Mouse (Mus musculus): Measurements from ENCODE around the gene Rslcan18. TPM values are rescaled to one million over a fixed set of nuclear protein-coding genes. Genes with fewer than 3 reads are reported as not detected.

Gene Rslcan18
- total and polyA plus RNA-seq, 2 experiments from 2014 or later, result 0.16 TPM; not detected in 1

DNA sequence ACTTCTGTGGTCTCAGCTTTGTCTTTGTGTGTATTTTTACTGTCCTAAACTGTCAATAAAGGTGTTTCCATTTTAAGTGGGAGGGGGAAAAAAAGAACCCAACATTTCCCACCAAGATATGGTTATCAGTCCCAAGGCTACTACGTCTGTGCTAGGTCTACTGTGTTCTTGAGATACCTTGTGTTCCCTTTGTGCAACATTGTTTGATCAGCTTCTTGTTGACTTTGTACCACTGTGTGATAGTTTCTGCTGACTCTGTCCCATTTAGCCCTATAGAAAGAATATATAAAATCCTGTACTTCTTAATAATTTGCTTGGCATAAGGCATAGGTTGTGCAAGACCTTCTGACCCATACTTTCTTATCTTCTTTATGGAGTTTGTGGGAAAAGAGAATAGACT is 25.9 kb downstream of the Rslcan18 start:
- Histone ChIP-seq H3K4me3 (ENCODE audit: low read depth, low read length) (no peak overlapping the region), H3K4me1 (ENCODE audit: control insufficient read depth, insufficient read depth) (no peaks in the 10 kb centered on the region), H3K9me3 (replicated peaks; ENCODE audit: control insufficient read depth, low read length) (no peaks in the 10 kb centered on the region), H3K27ac (ENCODE audit: low read depth) (no peak overlapping the region), H3K9ac (replicated peaks; ENCODE audit: low read depth, low read length) (no peak overlapping the region), H3K36me3 (replicated peaks; ENCODE audit: control insufficient read depth, insufficient read depth, low read length) (no peaks in the 10 kb centered on the region), H3K27me3 (ENCODE audit: control insufficient read depth, insufficient read depth, low read length) (no peaks in the 10 kb centered on the region), H3K4me2 (ENCODE audit: low read depth, low read length) (no peak overlapping the region)
- 67% methylated on average over 1 of the region's 1 CpGs for WGBS
- DNase-seq (ENCODE audit: low spot score) (no peak), ATAC-seq (ENCODE audit: insufficient read depth, low read depth) (no peak)
- no peak for TF ChIP-seq CTCF (IDR thresholded peaks at IDR 0.05; ENCODE audit: low read depth)
- no peak for TF ChIP-seq EP300 (IDR thresholded peaks at IDR 0.05; ENCODE audit: low read depth)

DNA sequence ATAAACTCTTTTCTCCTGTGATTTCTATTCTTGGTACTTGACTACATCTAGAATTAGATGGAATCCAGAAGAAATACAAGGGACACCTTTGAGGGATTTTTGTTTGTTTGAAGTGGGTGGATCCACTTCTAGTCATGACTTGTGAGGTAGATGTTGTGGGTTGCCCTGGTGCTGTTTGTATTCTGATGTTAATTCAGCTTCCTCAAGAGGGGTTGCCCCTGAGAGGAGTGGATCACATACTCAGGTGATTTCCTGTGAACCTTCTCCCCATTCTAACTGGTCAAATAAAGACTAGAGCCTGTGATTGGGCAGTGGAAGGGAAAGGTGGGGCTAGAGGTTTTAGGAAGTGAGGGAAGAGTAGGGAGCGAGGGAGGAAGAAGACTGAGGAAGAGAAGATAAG is 34.1 kb downstream of the Rslcan18 start:
- peak overlapping the region; percentile 86 for H3K4me2 ChIP-seq (ENCODE audit: low read depth, low read length)
- WGBS, result 63% methylated on average over 1 of the region's 1 CpGs
- H3K4me1 ChIP-seq (ENCODE audit: control insufficient read depth, insufficient read depth), result 0 out of 2 replicates have a peak, but pooled peaks cover 8% of the 10 kb centered on the region
- H3K4me3 ChIP-seq (ENCODE audit: low read depth, low read length), result peak overlapping the region; percentile 71
- H3K9me3 ChIP-seq (replicated peaks; ENCODE audit: control insufficient read depth, low read length), result no peaks in the 10 kb centered on the region
- DNase-seq (ENCODE audit: low spot score), result no peak
- ATAC-seq (ENCODE audit: insufficient read depth, low read depth), result no peak
- no peaks in the 10 kb centered on the region for H3K27me3 ChIP-seq (ENCODE audit: control insufficient read depth, insufficient read depth, low read length)
- no peak for TF ChIP-seq EP300 (IDR thresholded peaks at IDR 0.05; ENCODE audit: low read depth)
- TF ChIP-seq CTCF (IDR thresholded peaks at IDR 0.05; ENCODE audit: low read depth), result no peak
- H3K36me3 ChIP-seq (replicated peaks; ENCODE audit: control insufficient read depth, insufficient read depth, low read length), result 0 out of 2 replicates have a peak, but pooled peaks cover 5% of the 10 kb centered on the region
- peak overlapping the region; percentile 92 for H3K27ac ChIP-seq (ENCODE audit: low read depth)
- peak overlapping the region; percentile 78; the same call in 1 of the 2 replicates for H3K9ac ChIP-seq (replicated peaks; ENCODE audit: low read depth, low read length)

DNA sequence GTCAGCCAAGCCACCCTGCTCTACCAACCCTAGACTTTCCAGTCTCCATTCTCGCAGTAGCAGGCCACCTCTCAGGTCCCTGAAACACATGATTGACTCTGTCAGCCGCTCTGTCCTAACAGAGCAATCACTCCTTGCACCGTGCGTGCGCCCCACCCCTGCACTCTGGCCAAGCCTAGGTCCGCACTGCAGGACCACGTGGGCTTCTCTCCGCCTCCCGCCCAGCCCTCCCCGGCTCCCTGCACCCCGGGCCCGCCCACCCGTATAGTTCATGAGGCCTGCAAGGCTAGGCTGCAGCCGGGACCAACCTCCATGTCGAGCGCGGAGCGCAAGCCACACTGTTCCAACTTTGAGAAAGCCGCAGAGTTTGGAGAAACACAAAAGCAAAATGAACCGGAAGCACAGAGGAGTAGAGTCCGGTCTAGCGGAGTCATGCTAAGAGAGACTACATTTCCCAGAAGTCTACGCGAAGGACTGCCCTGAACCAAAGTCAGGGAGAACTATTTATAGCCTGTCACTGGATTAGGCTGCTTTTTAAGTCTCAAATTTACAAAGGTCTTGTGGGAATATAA is 34.8 kb downstream of the Rslcan18 start:
- WGBS, result under 1% methylated on average over 24 of the region's 24 CpGs
- peak overlapping the region; percentile 78 for H3K9ac ChIP-seq (replicated peaks; ENCODE audit: low read depth, low read length)
- H3K9me3 ChIP-seq (replicated peaks; ENCODE audit: control insufficient read depth, low read length), result no peaks in the 10 kb centered on the region
- H3K36me3 ChIP-seq (replicated peaks; ENCODE audit: control insufficient read depth, insufficient read depth, low read length), result 0 out of 2 replicates have a peak, but pooled peaks cover 6% of the 10 kb centered on the region
- H3K4me3 ChIP-seq (ENCODE audit: low read depth, low read length), result peak overlapping the region; percentile 71
- H3K4me1 ChIP-seq (ENCODE audit: control insufficient read depth, insufficient read depth), result 0 out of 2 replicates have a peak, but pooled peaks cover 8% of the 10 kb centered on the region
- TF ChIP-seq EP300 (IDR thresholded peaks at IDR 0.05; ENCODE audit: low read depth) (no peak), CTCF (IDR thresholded peaks at IDR 0.05; ENCODE audit: low read depth) (no peak)
- no peaks in the 10 kb centered on the region for H3K27me3 ChIP-seq (ENCODE audit: control insufficient read depth, insufficient read depth, low read length)
- peak; percentile 99 for ATAC-seq (ENCODE audit: insufficient read depth, low read depth)
- peak overlapping the region; percentile 86 for H3K4me2 ChIP-seq (ENCODE audit: low read depth, low read length)
- peak overlapping the region; percentile 92 for H3K27ac ChIP-seq (ENCODE audit: low read depth)
- peak; percentile 93 for DNase-seq (ENCODE audit: low spot score)

DNA sequence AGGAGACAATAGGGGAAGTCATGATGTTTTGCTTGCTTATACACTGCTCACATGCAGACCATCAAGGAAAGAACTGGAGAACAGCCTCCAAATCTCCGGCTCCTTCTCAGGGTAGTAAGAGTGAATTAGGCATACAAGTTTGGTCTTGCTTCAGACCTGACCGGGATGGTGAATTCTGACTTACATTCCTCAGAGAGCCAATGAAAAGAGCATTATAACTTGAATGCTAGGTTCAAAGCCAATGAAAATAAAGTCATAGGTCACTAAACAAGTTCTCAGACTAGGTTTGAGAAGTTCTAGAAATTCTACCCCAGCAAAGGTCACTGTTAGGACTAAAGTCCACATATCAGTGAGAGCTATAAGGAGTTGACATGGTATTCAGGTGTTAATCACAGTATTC is 38.8 kb downstream of the Rslcan18 start:
- DNase-seq (ENCODE audit: low spot score) (no peak), ATAC-seq (ENCODE audit: insufficient read depth, low read depth) (no peak)
- Histone ChIP-seq H3K9ac (replicated peaks; ENCODE audit: low read depth, low read length) (no peak overlapping the region), H3K36me3 (replicated peaks; ENCODE audit: control insufficient read depth, insufficient read depth, low read length) (peaks cover 28% of the 10 kb centered on the region), H3K27me3 (ENCODE audit: control insufficient read depth, insufficient read depth, low read length) (no peaks in the 10 kb centered on the region), H3K9me3 (replicated peaks; ENCODE audit: control insufficient read depth, low read length) (peaks cover 10% of the 10 kb centered on the region; the same call in 1 of the 2 replicates), H3K4me1 (ENCODE audit: control insufficient read depth, insufficient read depth) (0 out of 2 replicates have a peak, but pooled peaks cover 7% of the 10 kb centered on the region), H3K4me3 (ENCODE audit: low read depth, low read length) (no peak overlapping the region), H3K4me2 (ENCODE audit: low read depth, low read length) (no peak overlapping the region), H3K27ac (ENCODE audit: low read depth) (no peak overlapping the region)
- TF ChIP-seq CTCF (IDR thresholded peaks at IDR 0.05; ENCODE audit: low read depth) (no peak), EP300 (IDR thresholded peaks at IDR 0.05; ENCODE audit: low read depth) (no peak)
- 96% methylated on average over 2 of the region's 2 CpGs for WGBS

DNA sequence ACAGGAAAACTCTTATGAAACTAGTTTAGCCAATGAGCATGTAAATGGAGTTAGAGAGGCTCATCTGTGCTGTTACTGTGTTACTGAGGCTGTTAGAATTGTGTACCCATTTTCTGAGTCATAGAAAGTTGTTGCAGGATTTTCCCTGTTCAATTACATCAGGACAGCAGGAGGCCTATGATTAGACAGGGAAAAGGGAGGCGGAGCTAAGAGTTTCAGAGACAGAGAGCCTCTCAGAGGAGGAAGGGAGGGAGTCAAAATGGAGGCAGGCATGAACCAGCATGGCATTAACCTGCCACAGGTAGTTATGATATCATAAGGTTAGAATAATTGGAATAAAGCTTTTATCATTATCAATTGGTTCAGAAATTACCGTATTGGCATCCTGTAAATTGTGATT is 43.3 kb downstream of the Rslcan18 start:
- H3K4me3 ChIP-seq (ENCODE audit: low read depth, low read length), result no peak overlapping the region
- H3K27me3 ChIP-seq (ENCODE audit: control insufficient read depth, insufficient read depth, low read length), result no peaks in the 10 kb centered on the region
- H3K4me1 ChIP-seq (ENCODE audit: control insufficient read depth, insufficient read depth), result no peaks in the 10 kb centered on the region
- TF ChIP-seq CTCF (IDR thresholded peaks at IDR 0.05; ENCODE audit: low read depth), result no peak
- TF ChIP-seq EP300 (IDR thresholded peaks at IDR 0.05; ENCODE audit: low read depth), result no peak
- WGBS, result 88% methylated on average over 2 of the region's 2 CpGs
- H3K36me3 ChIP-seq (replicated peaks; ENCODE audit: control insufficient read depth, insufficient read depth, low read length), result peaks cover 50% of the 10 kb centered on the region
- no peak for ATAC-seq (ENCODE audit: insufficient read depth, low read depth)
- DNase-seq (ENCODE audit: low spot score), result no peak
- H3K9ac ChIP-seq (replicated peaks; ENCODE audit: low read depth, low read length), result no peak overlapping the region
- peaks cover 29% of the 10 kb centered on the region for H3K9me3 ChIP-seq (replicated peaks; ENCODE audit: control insufficient read depth, low read length)
- no peak overlapping the region for H3K4me2 ChIP-seq (ENCODE audit: low read depth, low read length)
- no peak overlapping the region for H3K27ac ChIP-seq (ENCODE audit: low read depth)

DNA sequence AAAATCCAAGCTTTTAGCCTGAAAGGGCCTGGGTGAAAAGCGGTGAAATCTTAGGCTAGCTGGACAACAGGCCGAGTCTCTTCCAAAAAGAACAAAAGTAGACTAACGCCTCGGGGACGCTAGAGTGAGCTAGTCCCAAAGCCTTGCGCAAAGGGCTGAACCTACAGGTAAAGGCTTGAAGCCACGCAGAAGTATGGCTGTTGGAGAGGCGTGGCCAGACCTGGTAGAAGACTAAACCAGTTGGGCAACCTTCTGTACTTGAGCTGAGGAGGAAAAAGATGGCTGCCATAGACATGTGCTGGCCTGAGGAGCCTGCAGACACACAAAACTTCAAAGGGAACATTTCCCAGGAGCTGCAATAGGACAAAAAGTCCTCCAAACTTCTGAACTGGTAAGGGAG is 50.7 kb downstream of the Rslcan18 start:
- no peak for TF ChIP-seq EP300 (IDR thresholded peaks at IDR 0.05; ENCODE audit: low read depth)
- no peak for TF ChIP-seq CTCF (IDR thresholded peaks at IDR 0.05; ENCODE audit: low read depth)
- no peaks in the 10 kb centered on the region for H3K27me3 ChIP-seq (ENCODE audit: control insufficient read depth, insufficient read depth, low read length)
- WGBS, result 81% methylated on average over 8 of the region's 8 CpGs
- H3K9me3 ChIP-seq (replicated peaks; ENCODE audit: control insufficient read depth, low read length), result peaks cover 15% of the 10 kb centered on the region
- H3K4me3 ChIP-seq (ENCODE audit: low read depth, low read length), result no peak overlapping the region
- H3K4me1 ChIP-seq (ENCODE audit: control insufficient read depth, insufficient read depth), result peaks cover 2% of the 10 kb centered on the region
- peaks cover 12% of the 10 kb centered on the region for H3K36me3 ChIP-seq (replicated peaks; ENCODE audit: control insufficient read depth, insufficient read depth, low read length)
- no peak overlapping the region for H3K27ac ChIP-seq (ENCODE audit: low read depth)
- H3K9ac ChIP-seq (replicated peaks; ENCODE audit: low read depth, low read length), result no peak overlapping the region
- DNase-seq (ENCODE audit: low spot score) (no peak), ATAC-seq (ENCODE audit: insufficient read depth, low read depth) (no peak)
- H3K4me2 ChIP-seq (ENCODE audit: low read depth, low read length), result no peak overlapping the region

All from heart, postnatal 0 days (tissue).